ENCODE assay signal across 9 mouse cellular contexts in genomic region chr1:155809706-155810442, GRCm38 (mm10). TPM values are rescaled to one million over a fixed set of nuclear protein-coding genes. Genes with fewer than 3 reads are reported as not detected.
A peak's percentile ranks its signal among the peaks of the same experiment; 100 is the strongest.
DNase-seq lines count a peak whose midpoint lies in the region; ATAC-seq and TF ChIP-seq lines count a peak whose summit lies in the region.
"Had no signal": no experiment of that assay in that cellular context is flagged by ENCODE, and none has a peak within 500 bp of the region (broad histone marks: within the 10 kb centered on the region; RNA-seq: fewer than 3 reads in every experiment).

No protein-coding gene starts in this region.

- no peak overlapping the region for H3K4me3 ChIP-seq in midbrain, embryonic 11.5 days (ENCODE audit: low read depth, low read length)
- H3K4me3 ChIP-seq in midbrain, embryonic 15.5 days, result no peak overlapping the region
- H3K4me3 ChIP-seq in intestine, embryonic 16.5 days (ENCODE audit: low read length), result peak overlapping the region; percentile 13
- H3K4me3 ChIP-seq in midbrain, postnatal 0 days (ENCODE audit: low read depth, low read length), result no peak overlapping the region

- no peak overlapping the region for H3K27ac ChIP-seq in midbrain, embryonic 11.5 days (ENCODE audit: low read depth, low read length)
- no peak overlapping the region for H3K27ac ChIP-seq in midbrain, embryonic 15.5 days
- H3K27ac ChIP-seq in intestine, embryonic 16.5 days (ENCODE audit: low read length), result peak overlapping the region; percentile 76
- H3K27ac ChIP-seq in midbrain, postnatal 0 days (ENCODE audit: low read depth, low read length), result no peak overlapping the region

- peak; percentile 83 for DNase-seq in midbrain, embryonic 11.5 days (ENCODE audit: low spot score, missing footprints)
- peak; percentile 96 for DNase-seq in heart, adult 11 months
- DNase-seq in midbrain, postnatal 0 days (ENCODE audit: low spot score), result peak; percentile 58
- no peak for DNase-seq in layer of hippocampus, postnatal 10 days (ENCODE audit: low spot score in 2 of 2)
- DNase-seq in kidney, adult 9 months, result no peak
- no peak for DNase-seq in adrenal gland, adult 8-10 months

- H3K4me1 ChIP-seq in midbrain, embryonic 11.5 days (ENCODE audit: control insufficient read depth, insufficient read depth, low read length), result peaks cover 6% of the 10 kb centered on the region
- peaks cover 15% of the 10 kb centered on the region for H3K4me1 ChIP-seq in midbrain, embryonic 15.5 days
- peaks cover 29% of the 10 kb centered on the region for H3K4me1 ChIP-seq in intestine, embryonic 16.5 days (ENCODE audit: control insufficient read depth, insufficient read depth, low read length)
- H3K4me1 ChIP-seq in midbrain, postnatal 0 days (ENCODE audit: insufficient read depth, low read length), result peaks cover 8% of the 10 kb centered on the region; the same call in 1 of the 2 replicates

- TF ChIP-seq CTCF in midbrain, postnatal 0 days (IDR thresholded peaks at IDR 0.05), result no peak

- no peaks in the 10 kb centered on the region for H3K36me3 ChIP-seq in midbrain, embryonic 11.5 days (ENCODE audit: control insufficient read depth, insufficient read depth, low read length)
- H3K36me3 ChIP-seq in midbrain, embryonic 15.5 days (replicated peaks), result no peaks in the 10 kb centered on the region
- H3K36me3 ChIP-seq in intestine, embryonic 16.5 days (ENCODE audit: control insufficient read depth, insufficient read depth, low read length), result no peaks in the 10 kb centered on the region
- H3K36me3 ChIP-seq in midbrain, postnatal 0 days (ENCODE audit: insufficient read depth, low read length), result no peaks in the 10 kb centered on the region

- ATAC-seq in midbrain, embryonic 11.5 days (ENCODE audit: low FRiP score), result no peak
- ATAC-seq in midbrain, embryonic 15.5 days (replicated peaks), result no peak
- ATAC-seq in intestine, embryonic 16.5 days, result peak; percentile 23
- no peak for ATAC-seq in midbrain, postnatal 0 days (ENCODE audit: low FRiP score)

- H3K9ac ChIP-seq in midbrain, embryonic 11.5 days (ENCODE audit: low read length), result no peak overlapping the region
- H3K9ac ChIP-seq in midbrain, embryonic 15.5 days, result no peak overlapping the region
- peak overlapping the region; percentile 53 for H3K9ac ChIP-seq in intestine, embryonic 16.5 days (ENCODE audit: low read depth, low read length)
- no peak overlapping the region for H3K9ac ChIP-seq in midbrain, postnatal 0 days (replicated peaks; ENCODE audit: low read length, poor library complexity, severe bottlenecking)

- 75% methylated on average over 10 of the region's 10 CpGs for WGBS in midbrain, embryonic 11.5 days
- WGBS in midbrain, embryonic 15.5 days, result 67% methylated on average over 10 of the region's 10 CpGs
- 38% methylated on average over 10 of the region's 10 CpGs for WGBS in intestine, embryonic 16.5 days
- WGBS in midbrain, postnatal 0 days, result 69% methylated on average over 10 of the region's 10 CpGs

- no peaks in the 10 kb centered on the region; the same call in 1 of the 2 replicates for H3K27me3 ChIP-seq in midbrain, embryonic 11.5 days (ENCODE audit: control insufficient read depth, insufficient read depth, low read length)
- H3K27me3 ChIP-seq in midbrain, embryonic 15.5 days (replicated peaks), result no peaks in the 10 kb centered on the region
- H3K27me3 ChIP-seq in intestine, embryonic 16.5 days (replicated peaks; ENCODE audit: control insufficient read depth, insufficient read depth, low read length), result no peaks in the 10 kb centered on the region
- no peaks in the 10 kb centered on the region for H3K27me3 ChIP-seq in midbrain, postnatal 0 days (ENCODE audit: insufficient read depth, low read length)

- no peaks in the 10 kb centered on the region for H3K9me3 ChIP-seq in midbrain, embryonic 11.5 days (ENCODE audit: control insufficient read depth, low read length)
- H3K9me3 ChIP-seq in midbrain, embryonic 15.5 days, result no peaks in the 10 kb centered on the region
- no peaks in the 10 kb centered on the region for H3K9me3 ChIP-seq in intestine, embryonic 16.5 days (ENCODE audit: control insufficient read depth, low read length)
- H3K9me3 ChIP-seq in midbrain, postnatal 0 days (ENCODE audit: low read length), result no peaks in the 10 kb centered on the region

- no peak overlapping the region for H3K4me2 ChIP-seq in midbrain, embryonic 11.5 days
- H3K4me2 ChIP-seq in midbrain, embryonic 15.5 days, result no peak overlapping the region
- peak overlapping the region; percentile 34 for H3K4me2 ChIP-seq in intestine, embryonic 16.5 days (ENCODE audit: low read depth, low read length)
- H3K4me2 ChIP-seq in midbrain, postnatal 0 days (ENCODE audit: low read depth, low read length, poor library complexity, severe bottlenecking), result no peak overlapping the region

RNA-seq across cellular contexts. Expression of gene Qsox1, which starts 2.8 kb away (rescaled TPM):
- polyA plus RNA-seq in midbrain, embryonic 11.5 days (2014; fragmentation: Nextera tagmentation; extraction: Ambion mirVana), result 6.6 and 6.8 TPM in 2 replicates
- polyA plus RNA-seq in midbrain, embryonic 15.5 days (2015; fragmentation: Nextera tagmentation; extraction: Ambion mirVana), result 21.7 and 22.6 TPM in 2 replicates
- 48.6 and 49.9 TPM in 2 replicates for polyA plus RNA-seq in intestine, embryonic 16.5 days (2015; fragmentation: Nextera tagmentation; extraction: Ambion mirVana)
- 31.7 and 32.7 TPM in 2 replicates for total RNA-seq in midbrain, postnatal 0 days (2014; rRNA removed)
- 21.3 and 23.0 TPM in 2 replicates for polyA plus RNA-seq in midbrain, postnatal 0 days (2015; fragmentation: Nextera tagmentation; extraction: Ambion mirVana)
- total RNA-seq in layer of hippocampus, postnatal 10 days (2021), result 10 to 100 TPM; 33.0 to 42.3 TPM
- 10 to 100 TPM; 55.9 to 95.0 (median 70.2) TPM for total RNA-seq in adrenal gland, adult 8-10 months (2022)

RNA-seq across cellular contexts. Expression of gene Lhx4, which starts 58.4 kb away (rescaled TPM):
- polyA plus RNA-seq in midbrain, embryonic 11.5 days (2014; fragmentation: Nextera tagmentation; extraction: Ambion mirVana), result 1.7 and 2.2 TPM in 2 replicates
- polyA plus RNA-seq in midbrain, embryonic 15.5 days (2015; fragmentation: Nextera tagmentation; extraction: Ambion mirVana), result 1.5 and 1.6 TPM in 2 replicates
- polyA plus RNA-seq in intestine, embryonic 16.5 days (2015; fragmentation: Nextera tagmentation; extraction: Ambion mirVana), result 0.10 TPM in 1 of 2 replicates, not detected in the other
- 1.5 and 2.7 TPM in 2 replicates for total RNA-seq in midbrain, postnatal 0 days (2014; rRNA removed)
- polyA plus RNA-seq in midbrain, postnatal 0 days (2015; fragmentation: Nextera tagmentation; extraction: Ambion mirVana), result 0.99 and 1.1 TPM in 2 replicates
- not detected for total RNA-seq in layer of hippocampus, postnatal 10 days (2021)
- total RNA-seq in adrenal gland, adult 8-10 months (2022), result under 1 TPM in 2 of 4 experiments, not detected in 2; 0.03 to 0.12 TPM
- polyA plus RNA-seq: limb, embryonic 11.5 days had no signal

Comparison
In these comparisons a context has a peak if more than half of its experiments do, and no peak if none do; other contexts are left out.
1. DNase-seq: peak in midbrain, embryonic 11.5 days (single experiment), heart, adult 11 months (single experiment) and midbrain, postnatal 0 days (single experiment); none in layer of hippocampus, postnatal 10 days (0 of 2), kidney, adult 9 months (single experiment) and adrenal gland, adult 8-10 months (single experiment).